Mouse (Mus musculus) WW6 (cell line): ENCODE measurements around the gene Thoc6.

Experiments used
- DNase-seq: peaks from one replicate; pipeline ENCODE4 v3.0.0-alpha.2; 2013; ENCODE audit warnings: low read depth, low spot score

Gene Thoc6

GRCm38 (mm10) chr17:23630195-23631020 lies 43.3 kb downstream of the Thoc6 start:
- peak; percentile 74 for DNase-seq

- no peak for DNase-seq
Observed at GRCm38 (mm10) chr17:23627813-23628212, 45.9 kb downstream of the Thoc6 start.

GRCm38 (mm10) chr17:23620351-23620750 lies 53.3 kb downstream of the Thoc6 start:
- DNase-seq, result no peak
